Mouse (Mus musculus): Measurements from ENCODE around the gene Bcl3.
"Not testable (repeated sequence)": the region's sequence is repeated elsewhere in the genome, so short reads cannot be mapped to it uniquely, and the experiment has no call there.

The Bcl3 gene

DNA sequence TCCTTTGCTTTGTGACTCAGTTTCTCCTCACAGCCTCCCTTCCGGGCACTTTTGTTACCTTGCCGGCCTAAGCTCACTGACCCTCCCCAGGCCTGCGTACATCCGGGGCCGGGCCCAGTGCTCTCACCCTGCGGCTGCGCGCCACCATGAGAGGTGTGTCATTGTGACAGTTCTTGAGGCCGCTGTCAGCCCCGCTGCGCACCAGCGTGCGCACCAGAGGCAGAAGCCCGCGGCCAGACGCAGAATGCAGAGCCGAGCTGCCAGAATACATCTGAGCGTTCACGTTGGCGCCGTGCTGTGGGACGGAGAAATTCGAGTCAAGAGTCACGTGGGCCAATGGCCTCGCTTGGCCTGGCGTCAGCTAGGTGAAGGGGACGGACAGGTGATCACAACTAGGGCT, 13.2 kb downstream of the Bcl3 start:
- DNase-seq (ENCODE audit: low read depth in 1 of 2, low spot score in 2 of 2), result no peak

GRCm38 (mm10) chr7:19806356-19806969, 16.1 kb downstream of the Bcl3 start:
- DNase-seq (ENCODE audit: low read depth in 1 of 2, low spot score in 2 of 2), result no peak

GRCm38 (mm10) chr7:19802995-19803394, 19.6 kb downstream of the Bcl3 start:
- DNase-seq (ENCODE audit: low read depth in 1 of 2, low spot score in 2 of 2), result peak in 1 of 2 experiments; percentile 60

- no peak for DNase-seq (ENCODE audit: low read depth in 1 of 2, low spot score in 2 of 2)
These were observed 21.8 kb downstream of the Bcl3 start for GRCm38 (mm10) chr7:19800764-19801163.

GRCm38 (mm10) chr7:19796697-19797588, 25.6 kb downstream of the Bcl3 start, which contains the start of gene Cblc:
Gene Cblc, minus strand, starts transcription at chr7:19796809.
- peak; percentile 33 to 74 for DNase-seq (ENCODE audit: low read depth in 1 of 2, low spot score in 2 of 2)

DNA sequence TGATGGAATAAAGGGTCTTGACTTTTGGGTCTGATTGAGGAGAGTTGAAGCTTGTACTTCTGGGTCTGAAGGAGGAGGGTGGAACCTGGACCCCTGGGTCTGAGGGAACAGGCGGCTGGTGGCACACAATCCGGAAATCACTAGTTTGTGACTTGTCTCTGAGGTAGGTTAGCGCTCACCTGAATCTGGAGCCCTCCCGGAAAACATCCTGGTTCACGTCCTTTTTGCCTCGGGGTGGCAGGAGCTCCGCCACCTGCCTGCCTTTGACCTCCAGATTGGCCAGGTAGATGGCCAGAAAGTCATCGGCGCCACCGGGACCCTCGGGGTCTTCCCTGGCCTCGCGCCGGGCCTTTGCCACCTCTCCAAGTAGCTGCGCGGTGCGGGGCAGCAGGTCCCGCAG, 26.3 kb downstream of the Bcl3 start:
- no peak for DNase-seq (ENCODE audit: low read depth in 1 of 2, low spot score in 2 of 2)

GRCm38 (mm10) chr7:19795236-19795635, 27.3 kb downstream of the Bcl3 start:
- DNase-seq (ENCODE audit: low read depth in 1 of 2, low spot score in 2 of 2), result no peak

DNA sequence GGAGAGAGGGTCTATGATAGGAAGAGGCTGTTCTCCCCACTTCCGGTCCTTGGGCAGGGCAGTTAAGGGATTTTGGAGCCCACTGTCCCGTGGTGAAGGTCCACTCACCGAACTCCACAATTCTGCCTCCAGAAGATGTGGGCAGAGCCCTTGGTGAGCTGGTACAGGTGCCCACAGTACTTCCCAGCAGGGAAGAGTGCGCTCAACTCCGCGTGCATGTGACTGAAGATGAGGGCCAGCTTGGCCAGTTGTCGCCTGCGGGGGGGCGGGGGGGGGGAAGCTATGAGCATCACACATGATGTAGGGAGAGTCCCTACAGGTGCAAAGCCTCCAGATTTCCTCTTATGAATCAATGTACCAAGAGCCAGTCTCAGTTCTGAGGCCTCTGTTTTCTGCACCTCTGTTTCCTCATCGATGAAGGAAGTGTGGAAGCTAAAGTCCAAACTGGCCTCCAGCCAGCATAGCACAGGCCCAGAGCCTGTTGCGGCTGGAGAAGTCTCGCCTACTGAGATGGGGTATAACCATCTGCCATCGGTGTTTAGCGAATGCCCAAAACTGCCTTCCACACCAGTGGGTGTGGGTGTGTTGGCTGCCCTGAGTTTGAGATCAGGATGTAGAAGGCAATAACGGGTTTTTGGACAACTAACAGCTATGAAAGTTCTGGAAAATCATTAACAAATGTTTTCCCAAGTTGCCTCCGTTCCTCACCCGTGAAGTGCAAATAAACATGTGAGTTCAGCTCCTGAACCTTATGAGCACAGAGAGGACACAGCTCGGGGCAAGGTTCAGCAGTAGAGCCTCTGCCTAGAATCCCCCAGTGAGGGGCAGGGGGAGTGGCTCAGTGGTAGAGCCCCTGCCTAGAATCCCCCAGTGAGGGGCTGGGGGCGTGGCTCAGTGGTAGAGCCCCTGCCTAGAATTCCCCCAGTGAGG, 29.6 kb downstream of the Bcl3 start:
- no peak for DNase-seq (ENCODE audit: low read depth in 1 of 2, low spot score in 2 of 2)

- not testable (repeated sequence) for DNase-seq (ENCODE audit: low read depth in 1 of 2, low spot score in 2 of 2)
These were observed 31.1 kb downstream of the Bcl3 start for GRCm38 (mm10) chr7:19791504-19791903.

GRCm38 (mm10) chr7:19789904-19790347, 32.6 kb downstream of the Bcl3 start:
- DNase-seq (ENCODE audit: low read depth in 1 of 2, low spot score in 2 of 2), result peak; percentile 47 to 77

DNA sequence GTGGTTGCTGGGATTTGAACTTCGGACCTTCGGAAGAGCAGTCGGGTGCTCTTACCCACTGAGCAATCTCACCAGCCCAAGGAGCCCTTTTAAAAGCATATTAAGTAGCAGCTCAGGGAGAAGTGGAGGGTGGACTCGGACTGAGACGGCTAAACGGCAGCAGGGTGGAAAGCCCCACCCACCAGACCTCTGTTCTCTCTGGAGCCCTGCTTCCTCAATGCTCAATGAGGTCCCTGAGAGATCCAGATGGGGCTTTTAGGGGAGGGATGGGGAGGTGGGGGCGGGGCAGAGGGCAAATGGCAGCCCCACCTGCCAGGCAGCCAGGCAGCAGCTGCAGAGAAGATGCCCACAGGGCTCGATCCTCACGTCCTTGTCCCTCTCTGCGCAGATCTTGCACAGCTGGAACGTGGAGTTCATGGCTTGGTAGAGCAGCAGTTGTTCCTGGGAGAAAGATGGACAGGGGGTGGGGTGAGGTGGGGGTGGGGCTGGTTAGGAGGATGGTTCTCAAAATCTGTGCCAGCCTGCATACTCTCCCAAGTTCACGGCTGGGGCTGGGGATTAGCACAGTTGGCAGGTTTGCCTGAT, 36.6 kb downstream of the Bcl3 start:
- DNase-seq (ENCODE audit: low read depth in 1 of 2, low spot score in 2 of 2), result no peak

- no peak for DNase-seq (ENCODE audit: low read depth in 1 of 2, low spot score in 2 of 2)
These were observed 37.6 kb downstream of the Bcl3 start for GRCm38 (mm10) chr7:19784764-19785535.

GRCm38 (mm10) chr7:19783630-19784029, 38.9 kb downstream of the Bcl3 start:
- DNase-seq (ENCODE audit: low read depth in 1 of 2, low spot score in 2 of 2), result no peak

GRCm38 (mm10) chr7:19782645-19783044, 39.9 kb downstream of the Bcl3 start:
- DNase-seq (ENCODE audit: low read depth in 1 of 2, low spot score in 2 of 2), result no peak

- no peak for DNase-seq (ENCODE audit: low read depth in 1 of 2, low spot score in 2 of 2)
These were observed 40.8 kb downstream of the Bcl3 start for GRCm38 (mm10) chr7:19781741-19782140.

- no peak for DNase-seq (ENCODE audit: low read depth in 1 of 2, low spot score in 2 of 2)
These were observed 42.7 kb downstream of the Bcl3 start for GRCm38 (mm10) chr7:19779903-19780302.

GRCm38 (mm10) chr7:19778645-19779044, 43.9 kb downstream of the Bcl3 start:
- no peak for DNase-seq (ENCODE audit: low read depth in 1 of 2, low spot score in 2 of 2)

DNA sequence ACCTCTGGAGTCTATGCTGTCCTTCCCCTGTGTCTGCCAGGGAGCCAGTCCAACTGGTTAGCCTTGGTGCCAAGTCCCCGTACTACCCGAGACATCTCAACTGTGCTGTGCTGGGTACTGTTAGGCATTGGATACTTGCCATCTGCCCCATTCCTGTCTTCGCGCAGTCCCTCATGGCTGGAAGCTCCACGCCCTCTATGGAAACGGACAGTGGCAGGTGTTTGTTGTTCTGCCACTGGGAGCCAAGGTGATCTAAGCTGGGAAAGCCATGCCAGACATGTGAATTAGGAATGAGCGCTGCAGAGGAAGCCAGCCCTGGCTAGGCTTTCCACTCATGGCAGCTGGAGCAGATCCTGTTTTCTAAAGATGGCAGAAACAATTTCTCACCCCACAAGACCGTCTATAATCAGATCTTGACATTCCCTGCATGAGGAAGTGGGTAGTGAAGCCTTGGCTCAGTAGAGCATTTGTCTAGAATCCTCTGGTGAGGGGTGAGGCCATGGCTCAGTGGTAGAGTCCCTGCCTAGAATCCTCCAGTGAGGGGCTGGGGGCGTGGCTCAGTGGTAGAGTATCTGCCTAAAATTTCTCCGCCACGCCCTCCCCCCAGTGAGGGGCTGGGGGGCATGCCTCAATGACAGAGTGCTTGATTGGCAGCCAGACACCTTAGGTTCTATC, 45.4 kb downstream of the Bcl3 start:
- DNase-seq (ENCODE audit: low read depth in 1 of 2, low spot score in 2 of 2), result no peak

DNA sequence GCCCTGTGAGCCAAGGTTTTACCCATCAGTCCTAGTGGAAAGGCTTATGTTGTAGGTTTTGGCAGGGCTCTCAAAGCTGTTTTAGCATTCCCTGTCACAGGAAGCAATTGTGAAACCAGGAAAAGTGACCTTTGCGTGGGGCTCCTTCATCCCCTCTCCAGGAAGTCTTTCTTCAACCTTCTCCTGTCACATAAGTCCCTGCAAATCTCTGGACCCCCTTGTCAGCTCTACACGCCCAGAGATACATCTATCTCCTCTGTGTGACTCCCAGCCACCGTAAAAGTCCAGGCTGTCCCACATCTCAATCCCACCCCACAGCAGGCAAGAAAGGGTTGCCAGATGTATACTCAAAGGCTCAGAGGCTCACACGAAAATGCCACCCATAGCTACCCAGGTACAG, 50.9 kb downstream of the Bcl3 start:
- DNase-seq (ENCODE audit: low read depth in 1 of 2, low spot score in 2 of 2), result no peak

GRCm38 (mm10) chr7:19770984-19771391, 51.6 kb downstream of the Bcl3 start, which contains the start of gene Bcam:
Gene Bcam, minus strand, starts transcription at chr7:19771016.
- DNase-seq (ENCODE audit: low read depth in 1 of 2, low spot score in 2 of 2), result no peak
